ENCODE assay signal across 7 mouse cellular contexts in genomic region chr17:29895566-29895965, GRCm38 (mm10).
"Had no signal": no experiment of that assay in that cellular context is flagged by ENCODE, and none has a peak within 500 bp of the region (broad histone marks: within the 10 kb centered on the region; RNA-seq: fewer than 3 reads in every experiment).

No protein-coding gene starts in this region.

- H3K9me3 ChIP-seq: limb, embryonic 13.5 days; neural tube, embryonic 13.5 days; stomach, embryonic 15.5 days had no signal

- H3K36me3 ChIP-seq: limb, embryonic 13.5 days; neural tube, embryonic 13.5 days; stomach, embryonic 15.5 days had no signal

- H3K27ac ChIP-seq: layer of hippocampus, adult 2 months; limb, embryonic 13.5 days; liver, embryonic 14.5 days; stomach, embryonic 15.5 days had no signal

- DNase-seq: lung, adult 18-20 months; thymus, adult 2 months had no signal

- H3K9ac ChIP-seq: limb, embryonic 13.5 days; liver, embryonic 14.5 days; neural tube, embryonic 13.5 days; stomach, embryonic 15.5 days had no signal

- H3K4me3 ChIP-seq: layer of hippocampus, adult 2 months; limb, embryonic 13.5 days; neural tube, embryonic 13.5 days; stomach, embryonic 15.5 days had no signal

- H3K4me2 ChIP-seq: limb, embryonic 13.5 days; neural tube, embryonic 13.5 days; stomach, embryonic 15.5 days had no signal
